Mouse (Mus musculus): ENCODE measurements around the gene Ccdc34.

Gene Ccdc34

GRCm38 (mm10) chr2:109996411-109996810 is 21.2 kb upstream of the Ccdc34 start:
- no peak for DNase-seq (ENCODE audit: low spot score)

- no peak for DNase-seq (ENCODE audit: low spot score)
Observed at GRCm38 (mm10) chr2:110004668-110005067, 12.9 kb upstream of the Ccdc34 start.

GRCm38 (mm10) chr2:110005164-110005563 is 12.5 kb upstream of the Ccdc34 start:
- no peak for DNase-seq (ENCODE audit: low spot score)

DNA sequence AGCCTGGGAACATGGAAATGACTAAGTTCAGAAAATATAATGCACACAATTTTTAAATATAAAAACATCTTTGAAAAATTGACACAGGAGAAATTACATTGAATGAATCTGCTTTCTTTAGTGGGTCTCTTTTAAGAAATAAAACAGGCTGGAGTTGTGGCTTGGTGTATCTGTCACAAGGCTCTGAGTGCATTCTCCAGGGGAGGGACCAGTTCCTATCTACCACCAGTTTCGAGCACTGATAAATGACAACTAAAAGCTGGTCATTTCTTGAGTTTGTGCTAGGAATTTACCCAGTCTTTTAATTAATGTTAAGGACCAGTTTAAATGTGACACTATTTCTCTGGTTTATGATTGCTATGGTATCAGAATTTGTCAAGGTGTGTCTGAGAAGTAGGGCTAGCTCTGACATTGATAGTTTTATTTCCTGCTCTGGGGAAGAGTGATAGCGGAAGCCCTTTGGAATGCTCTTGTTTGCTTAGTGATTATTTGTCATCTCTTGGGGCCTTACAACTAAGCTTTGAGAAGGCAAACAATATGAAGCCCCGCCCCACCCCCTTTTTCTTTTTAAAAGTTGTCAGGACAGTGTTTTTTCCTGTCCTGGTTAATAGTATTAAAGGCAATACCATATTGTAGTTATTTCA is 11.9 kb upstream of the Ccdc34 start:
- DNase-seq (ENCODE audit: low spot score) = no peak

- DNase-seq (ENCODE audit: low spot score) = no peak
Observed at GRCm38 (mm10) chr2:110007423-110008267, 10.0 kb upstream of the Ccdc34 start.

DNA sequence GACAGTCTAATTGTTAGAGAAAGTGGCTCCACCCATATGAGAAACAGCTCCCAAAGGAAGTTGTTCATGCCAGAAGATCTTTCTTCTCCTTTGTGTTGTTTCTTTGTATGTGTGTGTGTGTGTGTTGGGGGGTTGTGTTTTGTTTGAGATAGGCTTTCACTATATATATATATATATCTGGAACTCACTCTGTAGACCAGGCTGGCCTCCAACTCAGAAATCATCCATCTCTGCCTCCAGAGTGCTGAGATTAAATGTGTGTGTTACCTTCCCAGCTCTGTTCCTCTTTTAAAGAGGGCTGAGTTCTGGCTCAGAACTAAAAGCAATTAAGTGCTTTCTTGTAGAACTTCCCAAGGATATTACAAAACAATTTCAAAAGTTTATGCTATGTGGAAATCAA is 8.2 kb upstream of the Ccdc34 start:
- no peak for DNase-seq (ENCODE audit: low spot score)

- DNase-seq (ENCODE audit: low spot score) = no peak
Observed at GRCm38 (mm10) chr2:110012184-110012725, 5.4 kb upstream of the Ccdc34 start.

GRCm38 (mm10) chr2:110017087-110017486 is 530 bp upstream of the Ccdc34 start:
- DNase-seq (ENCODE audit: low spot score) = no peak

- DNase-seq (ENCODE audit: low spot score) = no peak
Observed at GRCm38 (mm10) chr2:110019656-110020055, 2.0 kb downstream of the Ccdc34 start.

GRCm38 (mm10) chr2:110020430-110020829 is 2.8 kb downstream of the Ccdc34 start:
- DNase-seq (ENCODE audit: low spot score) = no peak

DNA sequence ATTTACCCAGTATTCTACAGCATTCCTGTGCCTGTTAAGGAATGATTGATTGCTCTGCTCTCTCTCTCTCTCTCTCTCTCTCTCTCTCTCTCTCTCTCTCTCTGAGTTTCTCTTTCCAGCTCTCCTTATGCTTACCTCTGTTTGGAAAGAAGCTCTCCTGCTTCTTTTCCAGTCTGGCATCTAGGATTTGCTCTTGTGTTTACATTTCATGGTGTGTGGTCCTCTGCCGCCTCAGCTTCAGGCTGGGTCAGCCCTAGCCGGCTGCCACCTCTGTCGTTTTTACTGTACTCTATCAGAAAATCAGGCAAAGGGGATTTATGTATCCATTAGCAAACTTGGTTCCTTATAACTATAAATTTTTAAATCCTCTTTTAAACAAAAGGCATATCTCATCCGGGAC is 18.6 kb downstream of the Ccdc34 start:
- peak; percentile 49 for DNase-seq (ENCODE audit: low spot score)

DNA sequence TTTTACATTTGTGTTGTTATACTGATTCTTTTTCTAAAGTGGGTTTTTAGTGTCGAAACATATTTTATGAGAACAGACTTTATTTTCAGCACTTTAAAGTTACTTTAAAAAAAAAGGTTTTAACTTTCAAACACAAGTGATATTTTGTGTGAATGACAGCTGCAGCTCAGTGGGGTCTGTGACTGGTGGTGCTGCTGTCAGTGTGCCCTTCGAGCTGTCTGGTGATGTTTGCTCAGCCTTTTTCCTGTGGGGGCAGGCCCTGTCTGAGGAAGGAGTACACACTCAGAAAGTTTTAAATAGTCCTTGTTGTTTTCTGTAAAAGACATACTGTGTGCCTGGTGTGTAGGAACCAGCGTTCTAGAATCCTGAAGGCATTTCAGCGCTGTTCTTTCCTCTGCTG is 19.0 kb downstream of the Ccdc34 start:
- DNase-seq (ENCODE audit: low spot score) = no peak

GRCm38 (mm10) chr2:110037221-110037620 is 19.6 kb downstream of the Ccdc34 start:
- no peak for DNase-seq (ENCODE audit: low spot score)

DNA sequence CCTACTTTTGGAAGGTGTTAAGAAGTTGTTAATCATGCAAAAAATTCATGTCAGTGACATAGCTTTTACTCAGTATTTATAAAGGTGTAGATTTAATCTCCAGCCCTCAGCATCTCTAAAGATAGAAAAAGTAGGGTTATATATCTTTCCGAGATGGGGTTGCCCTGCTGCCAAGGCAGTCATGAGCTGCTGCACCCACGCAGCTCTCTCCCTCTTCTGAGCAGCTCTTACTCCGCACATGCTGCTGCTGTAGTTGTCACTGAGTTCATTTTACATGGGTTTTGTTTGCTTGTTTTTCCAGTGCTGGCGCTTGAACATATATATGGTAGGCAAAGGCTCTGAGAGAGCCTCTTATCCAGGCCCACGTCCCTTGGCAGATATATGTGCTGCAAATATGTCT is 20.7 kb downstream of the Ccdc34 start:
- no peak for DNase-seq (ENCODE audit: low spot score)

- DNase-seq (ENCODE audit: low spot score) = no peak
Observed at GRCm38 (mm10) chr2:110042861-110043760, 25.5 kb downstream of the Ccdc34 start.

DNA sequence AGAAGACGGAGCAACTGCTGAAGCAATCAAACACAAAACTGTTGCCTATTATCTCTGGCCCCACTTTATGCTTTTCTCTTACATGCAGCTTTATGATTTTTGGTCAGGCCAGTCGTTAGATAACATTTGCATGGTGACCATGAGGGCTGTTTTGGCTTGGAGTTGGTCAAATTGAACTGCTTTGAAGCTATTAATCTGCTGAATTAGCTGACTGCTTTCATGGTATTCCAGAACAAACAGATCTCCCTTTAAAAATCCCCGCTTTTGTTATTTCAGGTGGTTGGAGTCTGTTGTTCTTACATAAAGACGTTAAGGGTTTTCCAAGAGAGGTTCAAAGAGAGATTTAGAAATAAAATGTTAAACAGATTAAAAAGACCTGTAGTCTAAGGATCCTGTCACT is 40.8 kb downstream of the Ccdc34 start:
- no peak for DNase-seq (ENCODE audit: low spot score)

DNA sequence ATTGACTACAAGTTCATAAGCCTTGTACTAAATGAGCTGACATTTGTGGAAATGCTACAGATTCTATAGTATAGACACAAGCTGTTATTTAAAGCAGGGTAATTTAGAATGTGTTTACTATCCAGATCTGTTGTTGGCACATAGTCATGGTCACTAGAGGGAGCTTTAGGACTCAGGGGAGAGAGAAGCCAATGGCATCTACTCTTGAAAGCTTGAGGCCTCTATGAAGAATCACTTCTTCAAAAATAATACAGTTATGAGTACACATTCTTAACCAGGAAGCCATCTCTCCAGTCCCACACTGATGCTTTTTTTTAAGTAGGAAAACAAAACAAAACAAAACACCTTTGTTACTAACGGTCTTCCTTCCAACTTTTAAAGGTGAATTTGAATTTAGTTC is 45.5 kb downstream of the Ccdc34 start:
- no peak for DNase-seq (ENCODE audit: low spot score)

DNA sequence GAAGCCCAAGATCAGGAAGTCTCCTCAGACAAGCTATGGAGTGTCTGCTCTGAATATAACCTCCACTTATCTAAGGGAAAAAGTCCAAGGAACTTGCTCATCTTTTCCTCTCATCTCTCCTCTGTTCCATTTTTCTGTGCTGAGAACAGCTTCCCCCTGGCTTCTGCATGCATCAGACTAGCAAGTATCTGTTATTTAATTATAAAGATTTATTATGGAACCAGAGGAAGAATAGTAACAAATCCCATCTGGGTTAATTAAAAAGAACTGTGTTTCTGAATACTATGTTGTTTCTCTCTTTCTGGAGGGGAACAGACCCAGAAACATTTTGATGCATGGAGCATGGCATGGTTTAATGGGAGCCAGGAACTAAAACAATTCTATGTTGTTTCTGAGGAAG is 51.3 kb downstream of the Ccdc34 start:
- no peak for DNase-seq (ENCODE audit: low spot score)

DNA sequence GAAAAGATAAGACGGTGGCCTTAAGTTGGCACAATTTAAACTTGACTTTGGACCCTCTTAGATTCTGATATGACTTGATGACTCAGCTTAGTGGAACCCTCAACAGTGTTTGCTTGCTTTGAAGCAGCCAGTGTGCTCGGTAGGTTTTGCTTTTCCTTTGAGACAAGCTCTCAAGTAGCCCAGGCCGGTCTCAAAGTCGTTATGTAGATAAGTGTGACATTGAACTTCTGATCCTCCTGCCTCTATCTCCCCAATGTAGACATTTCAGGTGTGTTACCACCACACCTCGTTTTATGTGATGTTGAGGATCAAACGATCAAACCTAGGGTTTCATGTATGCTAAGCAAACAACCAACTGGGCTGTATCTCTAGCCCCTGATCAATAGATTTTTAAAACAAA is 55.4 kb downstream of the Ccdc34 start:
- no peak for DNase-seq (ENCODE audit: low spot score)

DNA sequence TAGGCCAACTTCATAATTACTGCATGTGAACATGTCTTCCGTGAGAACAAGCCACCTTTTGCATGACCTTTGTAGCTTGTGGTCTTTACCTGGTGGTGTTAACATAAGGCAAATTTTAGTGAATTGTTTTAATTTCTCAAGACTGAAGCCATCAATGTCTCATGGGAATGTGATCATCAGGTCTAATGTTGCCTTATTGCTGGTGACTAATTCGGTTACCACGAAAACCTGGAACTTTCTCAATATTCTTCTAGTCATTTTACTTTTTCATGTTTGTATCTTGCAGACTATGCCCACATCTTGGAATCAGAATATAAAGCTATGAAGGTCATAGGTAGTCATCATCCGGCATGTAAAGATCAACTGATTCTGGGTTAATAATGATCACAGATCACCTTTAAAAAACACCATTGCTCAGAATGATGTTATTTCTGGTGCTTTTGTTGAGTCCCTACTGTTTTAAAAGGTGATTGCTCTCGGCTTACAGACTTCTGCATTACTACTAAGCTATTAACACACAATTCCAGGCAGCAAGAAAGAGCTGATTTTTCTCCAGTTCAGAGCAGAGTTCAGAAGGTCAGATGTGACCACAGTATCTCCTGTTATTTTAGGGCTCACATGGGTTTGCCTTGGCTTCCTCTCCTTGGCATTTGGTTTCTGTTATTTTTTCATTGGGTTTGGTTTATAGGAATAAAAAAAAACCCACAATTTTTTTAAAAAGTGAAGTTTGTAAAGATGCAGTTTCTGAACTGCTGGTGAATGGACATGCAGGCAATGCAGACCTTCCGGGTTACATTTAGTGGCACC is 57.2 kb downstream of the Ccdc34 start:
- no peak for DNase-seq (ENCODE audit: low spot score)

DNA sequence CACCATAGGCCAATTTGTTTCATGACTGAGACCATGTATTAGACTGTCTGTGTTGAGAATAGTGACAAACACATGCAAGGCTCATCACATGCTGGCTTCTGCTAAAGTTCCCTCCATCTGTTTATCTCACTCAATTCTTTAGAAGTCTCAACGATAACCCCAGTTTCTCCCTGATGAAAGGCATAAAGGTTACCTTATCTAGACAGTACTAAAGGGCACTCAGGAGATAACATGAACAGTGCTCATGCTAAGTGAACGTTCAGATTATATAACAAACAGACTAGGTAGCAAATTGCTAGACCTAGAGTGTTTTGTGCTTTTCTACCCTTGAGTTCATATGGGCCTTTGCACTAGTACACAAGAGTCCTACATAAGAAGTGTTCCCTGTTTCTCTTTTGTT is 59.6 kb downstream of the Ccdc34 start:
- DNase-seq (ENCODE audit: low spot score) = no peak

GRCm38 (mm10) chr2:110077655-110078054 is 60.0 kb downstream of the Ccdc34 start:
- DNase-seq (ENCODE audit: low spot score) = no peak
